Mouse (Mus musculus): ENCODE data around the gene Tle2.

GRCm38 (mm10) chr10:81570831-81571500 is 3.4 kb upstream of the Tle2 start:
- TF ChIP-seq GATA1 (IDR thresholded peaks at IDR 0.05; ENCODE audit: borderline replicate concordance, low read length): no peak
- TF ChIP-seq CTCF (IDR thresholded peaks at IDR 0.05; ENCODE audit: low read depth, low read length): no peak
- no peak for TF ChIP-seq POLR2AphosphoS5 (IDR thresholded peaks at IDR 0.05; ENCODE audit: insufficient replicate concordance, low read depth, low read length)

Measured in G1E (cell line).